Mouse (Mus musculus) thymus, postnatal 25 days (tissue): ENCODE data around the gene Mkrn2.

ENCODE experiments used
- DNase-seq: peaks from one replicate; pipeline ENCODE4 v3.0.0; 2022

The Mkrn2 gene

GRCm38 (mm10) chr6:115601715-115602523, at the start of gene Mkrn2:
Gene Mkrn2 (plus strand): TSS chr6:115601902.
- DNase-seq, result peak; percentile 85

- DNase-seq, result no peak
These were observed 46.2 kb upstream of the Mkrn2 start for GRCm38 (mm10) chr6:115555485-115555884.

- DNase-seq, result no peak
These were observed 43.5 kb upstream of the Mkrn2 start for GRCm38 (mm10) chr6:115558176-115558575.

- DNase-seq, result peak; percentile 69
These were observed 41.8 kb upstream of the Mkrn2 start for GRCm38 (mm10) chr6:115559651-115560632.

- no peak for DNase-seq
These were observed 36.1 kb upstream of the Mkrn2 start for GRCm38 (mm10) chr6:115565479-115566045.

- no peak for DNase-seq
These were observed 27.5 kb upstream of the Mkrn2 start for GRCm38 (mm10) chr6:115574171-115574570.

GRCm38 (mm10) chr6:115577407-115577806, 24.3 kb upstream of the Mkrn2 start:
- no peak for DNase-seq

- no peak for DNase-seq
These were observed 23.8 kb upstream of the Mkrn2 start for GRCm38 (mm10) chr6:115577941-115578340.

GRCm38 (mm10) chr6:115580810-115581209, 20.9 kb upstream of the Mkrn2 start:
- DNase-seq, result no peak

GRCm38 (mm10) chr6:115582328-115583115, 19.2 kb upstream of the Mkrn2 start:
- DNase-seq, result no peak

GRCm38 (mm10) chr6:115583430-115584125, 18.1 kb upstream of the Mkrn2 start:
- DNase-seq, result no peak

- DNase-seq, result no peak
These were observed 17.5 kb upstream of the Mkrn2 start for GRCm38 (mm10) chr6:115584176-115584575.

- no peak for DNase-seq
These were observed 15.4 kb upstream of the Mkrn2 start for GRCm38 (mm10) chr6:115586321-115586720.

- no peak for DNase-seq
These were observed 9.9 kb upstream of the Mkrn2 start for GRCm38 (mm10) chr6:115591692-115592359.

GRCm38 (mm10) chr6:115592458-115592857, 9.2 kb upstream of the Mkrn2 start, which contains the start of gene Mkrn2os:
Gene Mkrn2os (minus strand): TSS chr6:115592576.
- DNase-seq, result no peak

- DNase-seq, result no peak
These were observed 8.4 kb upstream of the Mkrn2 start for GRCm38 (mm10) chr6:115593252-115593651.

- DNase-seq, result peak; percentile 30
These were observed 7.2 kb upstream of the Mkrn2 start for GRCm38 (mm10) chr6:115594463-115594862.

- DNase-seq, result no peak
These were observed 6.0 kb upstream of the Mkrn2 start for GRCm38 (mm10) chr6:115595667-115596066.

- DNase-seq, result no peak
These were observed 384 bp upstream of the Mkrn2 start for GRCm38 (mm10) chr6:115601322-115601714.

GRCm38 (mm10) chr6:115606461-115606860, 4.8 kb downstream of the Mkrn2 start:
- no peak for DNase-seq

- no peak for DNase-seq
These were observed 5.7 kb downstream of the Mkrn2 start for GRCm38 (mm10) chr6:115607429-115607828.
